Mouse (Mus musculus): ENCODE data around the gene Slc16a3. TPM values are rescaled to one million over a fixed set of nuclear protein-coding genes. Genes with fewer than 3 reads are reported as not detected.
A peak's percentile ranks its signal among the peaks of the same experiment; 100 is the strongest.

Slc16a3 gene
- polyA plus RNA-seq, 2 experiments = 23.5 to 31.6 TPM

DNA sequence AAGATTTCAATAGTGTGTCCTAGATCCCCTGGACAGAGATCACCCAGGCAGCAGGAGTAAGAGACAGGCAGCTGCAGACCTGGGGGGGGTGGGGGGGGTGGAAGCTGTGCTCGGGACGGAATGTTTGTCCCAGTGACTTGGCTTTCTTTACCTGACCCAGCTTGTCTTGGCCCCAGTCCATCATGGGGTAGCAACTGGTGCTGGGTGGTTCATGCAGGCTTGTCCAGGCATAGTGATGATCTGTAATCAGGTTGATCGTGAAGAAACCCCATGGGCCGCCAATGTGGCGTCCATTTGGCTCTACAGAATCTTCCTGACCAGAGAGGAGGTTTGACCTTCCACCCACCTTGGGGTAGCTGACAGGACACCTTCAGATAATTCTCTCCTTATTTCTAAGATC is 2.4 kb upstream of the Slc16a3 start:
- no peak for DNase-seq (ENCODE audit: low read depth in 3 of 3, low spot score in 3 of 3)
- H3K4me1 ChIP-seq (replicated peaks; ENCODE audit: control insufficient read depth in 2 of 2, insufficient read depth in 2 of 2, low read length in 1 of 2) = peaks cover 10 to 17% of the 10 kb centered on the region in 2 experiments
- no peak overlapping the region for H3K4me2 ChIP-seq (ENCODE audit: low read depth)
- no peak overlapping the region for H3K9ac ChIP-seq (replicated peaks)
- H3K27ac ChIP-seq = no peak overlapping the region
- TF ChIP-seq EP300 (IDR thresholded peaks at IDR 0.05; ENCODE audit: low read depth) (no peak), CTCF (IDR thresholded peaks at IDR 0.05; ENCODE audit: low read depth) (no peak)
- no peak overlapping the region for H3K4me3 ChIP-seq (ENCODE audit: insufficient read depth in 1 of 2, low read depth in 2 of 2, low read length in 2 of 2)
- H3K9me3 ChIP-seq (ENCODE audit: control insufficient read depth, low read length) = no peaks in the 10 kb centered on the region
- H3K27me3 ChIP-seq (ENCODE audit: control insufficient read depth, insufficient read depth, low read length) = no peaks in the 10 kb centered on the region; the same call in none of the 2 replicates
- no peak for ATAC-seq (ENCODE audit: insufficient read depth)
- no peaks in the 10 kb centered on the region for H3K36me3 ChIP-seq (replicated peaks; ENCODE audit: control insufficient read depth, insufficient read depth, low read depth)
- 79% methylated on average over 5 of the region's 5 CpGs for WGBS (ENCODE audit: insufficient replicate concordance)

DNA sequence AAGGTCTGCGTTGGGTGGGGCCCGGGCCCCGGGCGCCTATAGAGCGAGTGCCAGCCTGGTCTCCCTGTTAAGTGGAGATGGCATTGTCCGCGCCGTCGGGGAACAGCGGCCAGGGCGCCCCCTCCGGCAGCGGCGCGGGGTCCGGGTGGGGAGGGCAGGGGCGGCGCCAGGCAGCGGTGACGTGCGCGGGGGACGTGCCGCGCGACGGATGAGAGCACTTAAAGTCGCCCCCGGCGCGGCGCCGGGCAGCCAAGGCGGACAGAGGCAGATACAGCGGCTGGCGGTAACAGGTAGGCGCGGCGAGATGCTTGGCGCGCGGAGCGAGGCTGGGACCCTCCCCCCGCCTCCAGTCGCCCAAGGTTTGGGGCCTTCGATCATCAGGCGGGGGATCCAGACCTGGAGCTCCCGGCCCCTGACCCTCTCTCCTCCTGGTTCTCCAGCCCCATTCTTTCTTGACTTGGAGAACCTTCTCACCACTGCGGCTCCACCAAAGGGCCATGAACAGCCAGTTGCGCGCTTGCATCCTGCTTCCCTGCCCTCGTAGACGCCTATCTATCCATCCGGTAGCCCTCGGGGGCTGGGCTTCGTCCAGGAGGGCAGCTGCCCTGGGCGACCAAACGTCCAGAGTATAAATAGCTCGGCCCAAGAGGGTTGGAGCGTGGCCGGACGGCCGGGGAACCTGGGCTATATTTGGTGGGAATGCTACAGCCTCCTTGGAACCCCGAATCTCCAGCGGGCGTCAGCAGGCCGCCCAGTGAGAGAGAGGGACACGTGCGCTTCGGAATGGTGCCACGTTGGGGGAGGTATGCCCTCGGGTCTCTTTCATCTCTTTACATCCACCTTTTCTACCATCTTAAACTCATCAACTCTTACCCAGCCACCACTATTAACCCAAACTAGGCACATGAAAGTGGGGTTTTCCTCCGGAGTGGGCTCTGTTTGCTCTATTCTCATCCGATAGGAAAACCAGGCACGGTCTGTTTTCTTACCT is 876 bp downstream of the Slc16a3 start:
- peak in 1 of 3 experiments; percentile 57 for DNase-seq (ENCODE audit: low read depth in 3 of 3, low spot score in 3 of 3)
- Histone ChIP-seq H3K27ac (peak overlapping the region; percentile 82), H3K36me3 (replicated peaks; ENCODE audit: control insufficient read depth, insufficient read depth, low read depth) (no peaks in the 10 kb centered on the region), H3K4me2 (ENCODE audit: low read depth) (peak overlapping the region; percentile 83), H3K4me3 (ENCODE audit: insufficient read depth in 1 of 2, low read depth in 2 of 2, low read length in 2 of 2) (peak overlapping the region; percentile 60 to 67), H3K4me1 (replicated peaks; ENCODE audit: control insufficient read depth in 2 of 2, insufficient read depth in 2 of 2, low read length in 1 of 2) (peaks cover 31 to 39% of the 10 kb centered on the region in 2 experiments), H3K27me3 (ENCODE audit: control insufficient read depth, insufficient read depth, low read length) (no peaks in the 10 kb centered on the region; the same call in none of the 2 replicates), H3K9ac (replicated peaks) (peak overlapping the region; percentile 83), H3K9me3 (ENCODE audit: control insufficient read depth, low read length) (no peaks in the 10 kb centered on the region)
- no peak for TF ChIP-seq EP300 (IDR thresholded peaks at IDR 0.05; ENCODE audit: low read depth)
- peak; percentile 21; the same call in 1 of the 2 replicates for TF ChIP-seq CTCF (IDR thresholded peaks at IDR 0.05; ENCODE audit: low read depth)
- 0 out of 2 replicates have a peak, but pooled peaks have one; percentile 6 for ATAC-seq (ENCODE audit: insufficient read depth)
- WGBS (ENCODE audit: insufficient replicate concordance) = 3% methylated on average over 69 of the region's 75 CpGs

DNA sequence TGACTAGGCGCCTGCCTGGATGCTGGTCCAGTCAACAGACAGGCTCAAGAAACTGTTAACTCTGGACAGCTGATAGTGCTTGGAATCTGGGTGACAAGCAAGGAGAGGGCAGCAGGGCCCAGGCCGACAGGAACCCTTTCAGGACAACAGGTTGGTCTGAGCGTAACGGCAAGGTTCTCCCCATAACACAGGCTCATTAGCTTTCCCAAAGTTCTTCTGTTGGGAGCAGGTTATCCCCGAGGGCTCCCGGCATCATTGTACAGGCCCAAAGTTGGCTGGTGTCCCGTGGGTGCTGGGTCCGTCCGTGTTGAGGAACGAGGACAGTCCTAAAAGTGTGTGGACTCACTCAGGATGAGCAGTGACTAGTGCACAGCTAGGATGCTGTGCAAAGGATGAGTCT is 1.6 kb downstream of the Slc16a3 start:
- no peaks in the 10 kb centered on the region; the same call in none of the 2 replicates for H3K27me3 ChIP-seq (ENCODE audit: control insufficient read depth, insufficient read depth, low read length)
- 34% methylated on average over 10 of the region's 10 CpGs for WGBS (ENCODE audit: insufficient replicate concordance)
- peak overlapping the region; percentile 83 for H3K4me2 ChIP-seq (ENCODE audit: low read depth)
- peak overlapping the region; percentile 82 for H3K27ac ChIP-seq
- peak overlapping the region; percentile 83 for H3K9ac ChIP-seq (replicated peaks)
- H3K4me1 ChIP-seq (replicated peaks; ENCODE audit: control insufficient read depth in 2 of 2, insufficient read depth in 2 of 2, low read length in 1 of 2) = peaks cover 31 to 39% of the 10 kb centered on the region in 2 experiments
- DNase-seq (ENCODE audit: low read depth in 3 of 3, low spot score in 3 of 3) = no peak
- peak overlapping the region; percentile 60 to 67 for H3K4me3 ChIP-seq (ENCODE audit: insufficient read depth in 1 of 2, low read depth in 2 of 2, low read length in 2 of 2)
- H3K9me3 ChIP-seq (ENCODE audit: control insufficient read depth, low read length) = no peaks in the 10 kb centered on the region
- TF ChIP-seq EP300 (IDR thresholded peaks at IDR 0.05; ENCODE audit: low read depth) (no peak), CTCF (IDR thresholded peaks at IDR 0.05; ENCODE audit: low read depth) (no peak)
- no peaks in the 10 kb centered on the region for H3K36me3 ChIP-seq (replicated peaks; ENCODE audit: control insufficient read depth, insufficient read depth, low read depth)
- no peak for ATAC-seq (ENCODE audit: insufficient read depth)

DNA sequence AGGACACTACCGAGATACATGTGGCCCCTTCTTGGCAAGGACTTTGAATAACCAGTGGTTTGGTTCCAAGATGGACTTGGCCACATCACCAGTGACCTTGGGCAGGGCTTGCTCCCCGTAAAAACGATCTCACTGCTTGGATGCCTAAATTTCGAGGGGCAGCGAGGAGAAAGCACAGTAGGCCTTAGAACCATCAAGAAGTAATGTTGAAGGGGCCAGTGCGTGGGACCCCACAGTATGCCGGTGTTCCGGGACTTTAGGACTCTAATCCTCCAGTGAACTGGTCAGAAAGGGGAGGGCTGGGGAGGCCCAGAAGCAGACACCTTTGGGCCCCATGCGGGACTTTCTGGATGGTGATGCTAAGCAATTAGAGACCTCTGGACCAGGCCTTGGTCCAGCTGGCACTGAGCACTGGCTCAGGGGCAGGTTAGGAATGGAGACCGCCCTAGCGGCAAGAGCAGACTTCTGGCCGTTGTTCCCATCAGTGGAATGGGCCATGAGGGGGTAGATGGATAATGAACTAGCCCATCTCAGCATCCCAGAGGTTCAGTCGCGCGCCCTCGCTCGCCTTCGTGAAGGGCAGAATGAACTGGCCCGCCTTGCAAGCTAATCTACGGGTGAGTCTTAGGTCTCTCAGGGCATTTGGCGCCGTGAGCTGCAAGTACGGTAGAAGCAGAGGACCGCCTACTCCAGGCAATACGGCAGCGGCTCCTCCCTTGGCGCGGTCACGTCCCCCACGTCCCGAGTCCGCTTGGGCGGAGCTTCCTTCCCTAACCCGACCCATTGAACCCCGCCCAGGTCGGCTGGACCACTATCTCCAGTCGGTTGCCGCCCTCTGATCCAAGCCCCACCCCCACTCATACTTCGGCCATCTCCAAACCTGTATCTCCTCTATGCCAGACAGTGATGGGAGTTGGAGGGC is 2.3 kb downstream of the Slc16a3 start:
- ATAC-seq (ENCODE audit: insufficient read depth) (peak; percentile 86), DNase-seq (ENCODE audit: low read depth in 3 of 3, low spot score in 3 of 3) (peak; percentile 97 to 98 (median 97))
- peak overlapping the region; percentile 83 for H3K4me2 ChIP-seq (ENCODE audit: low read depth)
- TF ChIP-seq EP300 (IDR thresholded peaks at IDR 0.05; ENCODE audit: low read depth) (peak; percentile 79), CTCF (IDR thresholded peaks at IDR 0.05; ENCODE audit: low read depth) (peak; percentile 53)
- H3K27ac ChIP-seq = peak overlapping the region; percentile 91
- WGBS (ENCODE audit: insufficient replicate concordance) = 4% methylated on average over 39 of the region's 39 CpGs
- no peaks in the 10 kb centered on the region for H3K36me3 ChIP-seq (replicated peaks; ENCODE audit: control insufficient read depth, insufficient read depth, low read depth)
- H3K9ac ChIP-seq (replicated peaks) = peak overlapping the region; percentile 83
- no peaks in the 10 kb centered on the region for H3K9me3 ChIP-seq (ENCODE audit: control insufficient read depth, low read length)
- no peaks in the 10 kb centered on the region; the same call in none of the 2 replicates for H3K27me3 ChIP-seq (ENCODE audit: control insufficient read depth, insufficient read depth, low read length)
- peak overlapping the region; percentile 67 to 71 for H3K4me3 ChIP-seq (ENCODE audit: insufficient read depth in 1 of 2, low read depth in 2 of 2, low read length in 2 of 2)
- H3K4me1 ChIP-seq (replicated peaks; ENCODE audit: control insufficient read depth in 2 of 2, insufficient read depth in 2 of 2, low read length in 1 of 2) = peaks cover 31 to 39% of the 10 kb centered on the region in 2 experiments

Data from liver, embryonic 14.5 days (tissue).